Mouse (Mus musculus) retina, adult 2 months (tissue): ENCODE results near the gene Rpl36a.
"Not testable (repeated sequence)": the region's sequence is repeated elsewhere in the genome, so short reads cannot be mapped to it uniquely, and the experiment has no call there.

Experiments used
- DNase-seq: peaks from one replicate; pipeline ENCODE4 v3.0.0-alpha.2; 2012; ENCODE audit warnings: low read depth, low spot score

Gene Rpl36a

GRCm38 (mm10) chrX:134585103-134586002, at the start of gene Rpl36a:
TSS of gene Rpl36a (plus strand) at chrX:134585654.
- DNase-seq, result peak; percentile 66

DNA sequence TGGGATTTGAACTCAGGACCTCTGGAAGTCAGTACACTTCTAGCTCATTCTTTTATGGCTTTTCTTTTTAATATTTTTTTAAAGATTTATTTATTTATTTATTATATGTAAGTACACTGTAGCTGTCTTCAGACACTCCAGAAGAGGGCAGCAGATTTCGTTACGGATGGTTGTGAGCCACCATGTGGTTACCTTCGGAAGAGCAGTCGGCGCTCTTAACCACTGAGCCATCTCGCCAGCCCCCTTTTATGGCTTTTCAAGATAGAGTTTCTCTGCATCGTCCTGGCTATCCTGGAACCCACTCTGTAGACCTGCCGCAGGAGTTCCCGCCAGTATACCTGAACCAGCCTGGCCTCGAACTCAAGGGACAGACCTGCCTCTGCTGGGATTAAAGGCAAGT, 45.7 kb upstream of the Rpl36a start:
- not testable (repeated sequence) for DNase-seq

DNA sequence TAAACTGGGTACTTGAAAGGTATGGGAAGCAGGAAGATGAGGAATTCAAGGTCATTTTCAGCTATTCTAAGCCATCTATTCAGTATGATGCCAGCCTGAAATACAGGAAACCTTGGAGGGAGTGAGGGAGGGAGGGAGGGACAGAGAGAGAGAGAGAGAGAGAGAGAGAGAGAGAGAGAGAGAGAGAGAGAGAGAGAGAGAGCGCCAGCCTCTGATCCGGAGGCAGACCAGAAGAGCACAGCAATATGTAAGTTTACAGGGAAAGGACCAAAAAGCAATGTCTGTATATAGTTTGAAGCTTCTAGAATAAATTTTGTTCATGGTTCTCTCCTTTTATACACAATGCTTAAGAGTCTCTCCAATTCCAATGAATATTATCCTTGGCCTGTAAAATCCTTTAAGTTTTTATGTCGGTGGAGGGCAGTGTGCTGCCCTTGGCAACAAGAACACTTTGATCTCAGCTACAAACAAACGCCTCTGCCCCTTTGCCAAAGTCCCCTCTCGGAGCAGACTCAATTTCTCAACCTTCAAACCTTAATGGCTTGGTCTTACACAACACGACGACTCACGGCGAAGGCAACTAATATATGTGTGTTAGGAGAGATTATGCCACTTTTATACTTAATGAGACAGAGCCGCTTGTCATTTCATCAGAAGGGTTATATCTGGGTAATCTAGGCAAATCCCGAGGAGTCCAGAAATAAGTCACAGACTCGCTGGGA, 44.9 kb upstream of the Rpl36a start:
- no peak for DNase-seq

DNA sequence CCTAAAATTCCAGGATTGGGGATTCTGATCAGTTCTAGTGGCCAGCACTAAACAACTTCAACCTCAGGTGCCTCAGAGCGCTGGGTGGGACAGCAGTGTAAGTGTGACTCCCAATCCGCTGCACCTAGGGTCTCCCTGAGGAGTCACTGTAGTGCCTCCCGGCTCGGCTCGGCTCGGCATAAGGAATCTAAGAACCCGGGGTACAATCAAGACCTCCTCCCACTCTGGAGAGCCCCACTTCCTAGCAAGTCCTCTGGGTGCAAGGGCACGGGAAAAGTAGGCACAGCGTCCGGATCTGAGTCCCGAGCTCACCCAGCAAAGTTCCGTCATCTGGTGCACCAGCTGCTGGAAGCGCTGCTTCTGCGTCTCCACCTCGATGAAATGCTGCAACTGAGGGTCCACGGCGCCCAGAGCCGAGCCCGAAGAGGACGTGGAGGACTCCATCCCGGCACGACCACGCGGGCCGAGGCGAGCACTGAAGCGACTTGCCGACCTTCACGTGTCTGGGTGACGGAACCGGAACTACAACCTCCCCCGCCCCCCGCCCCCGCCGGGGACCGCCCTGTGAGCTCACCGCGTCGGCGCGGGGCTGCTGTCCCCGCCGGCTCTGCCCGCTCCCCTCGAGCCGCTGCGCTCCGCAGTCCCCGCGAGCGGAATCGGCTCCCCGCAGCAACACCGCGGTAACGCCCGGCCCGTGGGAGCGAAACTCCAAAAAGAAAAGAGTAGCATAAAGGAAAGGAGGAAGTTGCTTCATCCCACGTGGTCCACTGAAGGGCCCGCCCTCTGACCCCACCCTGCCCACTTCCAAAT, 44.1 kb upstream of the Rpl36a start, which contains the start of gene Timm8a1:
TSS of gene Timm8a1 (minus strand) at position 721 of the 810 bp plus-strand sequence.
- DNase-seq, result no peak

DNA sequence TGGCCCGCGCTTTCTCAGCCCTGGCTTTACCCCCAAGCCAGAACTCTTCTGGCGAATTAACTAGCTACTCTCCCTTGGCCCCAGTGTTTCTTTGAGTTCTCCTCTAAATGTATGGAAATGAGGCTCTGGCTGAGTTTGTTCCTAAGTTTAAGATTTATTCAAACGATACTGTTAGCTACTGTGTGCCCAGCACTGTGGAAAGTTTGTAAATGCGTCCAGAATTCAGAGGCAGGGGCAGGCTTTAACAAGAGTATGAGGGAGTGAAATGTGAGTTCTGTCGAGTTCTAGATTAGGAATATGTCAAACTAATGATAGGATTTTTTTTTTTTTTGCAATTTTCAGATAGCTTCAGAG, 43.5 kb upstream of the Rpl36a start:
- DNase-seq, result no peak

- DNase-seq, result no peak
These were observed 38.1 kb upstream of the Rpl36a start for GRCm38 (mm10) chrX:134547330-134547729.

DNA sequence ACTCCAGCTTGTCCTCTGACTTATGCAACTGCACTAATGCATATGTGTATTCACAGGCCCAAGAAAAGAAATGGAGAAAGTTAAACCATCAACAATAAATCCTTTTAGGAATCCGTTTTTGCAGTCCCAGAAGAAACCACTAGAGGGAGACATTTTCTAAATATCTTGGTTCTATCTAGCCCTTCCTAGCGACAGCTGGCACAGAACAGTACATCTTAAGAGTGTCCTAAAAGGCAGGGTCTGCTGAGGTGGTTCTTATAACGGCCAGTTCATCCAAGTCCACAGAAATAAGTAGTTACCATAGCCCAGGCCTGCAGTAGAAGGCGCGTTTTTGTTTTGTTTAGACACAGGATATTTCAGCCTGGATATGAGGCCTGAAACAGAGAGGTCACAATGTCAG, 34.6 kb upstream of the Rpl36a start:
- DNase-seq, result no peak

GRCm38 (mm10) chrX:134553326-134553725, 32.1 kb upstream of the Rpl36a start:
- no peak for DNase-seq

DNA sequence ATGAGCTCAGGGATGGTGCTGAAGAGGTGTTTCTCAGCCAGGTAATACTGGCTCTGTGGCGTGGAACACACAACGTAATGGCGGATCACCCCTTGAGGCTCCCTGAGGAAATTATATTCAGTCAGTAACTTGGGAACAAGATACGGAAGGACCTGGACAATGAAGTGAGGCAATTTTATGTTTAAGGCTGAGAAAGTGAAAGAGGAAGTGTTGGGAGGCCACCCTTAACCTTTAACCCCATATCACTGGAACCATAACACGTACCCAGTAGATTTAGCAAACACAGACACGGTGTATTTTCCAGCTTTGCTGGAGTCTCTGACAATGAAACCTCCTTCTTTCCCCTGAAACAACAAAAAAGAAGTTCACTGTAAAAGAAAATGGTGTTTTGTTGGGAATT, 31.0 kb upstream of the Rpl36a start:
- DNase-seq, result no peak

DNA sequence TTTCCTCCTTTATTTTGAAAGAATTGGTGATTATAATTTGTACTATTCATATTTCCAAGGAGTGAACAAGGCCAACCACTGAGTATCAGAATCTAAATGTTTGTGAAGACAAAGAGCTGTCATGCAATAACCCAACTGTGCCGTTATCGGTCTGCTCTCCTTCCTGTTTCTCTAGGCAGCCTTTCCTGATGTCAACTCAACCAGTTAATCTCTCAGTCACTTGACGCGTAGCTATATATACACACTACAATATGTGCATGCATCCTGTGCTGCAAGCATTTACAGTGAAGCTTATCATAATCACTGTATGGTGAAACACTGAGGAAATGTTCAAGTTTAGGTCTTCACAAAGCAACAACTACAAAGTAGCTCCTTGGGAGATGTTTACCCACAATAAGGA, 21.1 kb upstream of the Rpl36a start:
- no peak for DNase-seq

GRCm38 (mm10) chrX:134566536-134567222, 18.8 kb upstream of the Rpl36a start:
- DNase-seq, result no peak

DNA sequence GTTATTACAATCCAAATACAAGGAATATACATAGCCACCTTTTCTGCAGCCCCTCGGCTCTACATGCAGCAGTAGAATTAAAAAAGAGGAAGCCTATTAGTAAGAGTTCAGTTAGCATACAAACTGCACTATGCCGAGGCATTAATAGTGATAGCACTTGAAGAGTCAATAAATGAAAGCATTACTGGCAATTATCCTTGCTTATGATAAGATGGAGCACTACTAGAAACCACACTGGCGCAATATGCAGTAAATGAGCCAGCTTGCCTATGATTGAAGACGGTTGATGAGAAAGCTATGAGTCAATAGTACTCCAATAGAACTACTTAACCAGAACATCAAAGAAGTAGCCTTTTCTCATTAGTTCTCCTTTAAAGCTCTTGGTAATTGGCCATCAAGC, 7.6 kb upstream of the Rpl36a start:
- no peak for DNase-seq

DNA sequence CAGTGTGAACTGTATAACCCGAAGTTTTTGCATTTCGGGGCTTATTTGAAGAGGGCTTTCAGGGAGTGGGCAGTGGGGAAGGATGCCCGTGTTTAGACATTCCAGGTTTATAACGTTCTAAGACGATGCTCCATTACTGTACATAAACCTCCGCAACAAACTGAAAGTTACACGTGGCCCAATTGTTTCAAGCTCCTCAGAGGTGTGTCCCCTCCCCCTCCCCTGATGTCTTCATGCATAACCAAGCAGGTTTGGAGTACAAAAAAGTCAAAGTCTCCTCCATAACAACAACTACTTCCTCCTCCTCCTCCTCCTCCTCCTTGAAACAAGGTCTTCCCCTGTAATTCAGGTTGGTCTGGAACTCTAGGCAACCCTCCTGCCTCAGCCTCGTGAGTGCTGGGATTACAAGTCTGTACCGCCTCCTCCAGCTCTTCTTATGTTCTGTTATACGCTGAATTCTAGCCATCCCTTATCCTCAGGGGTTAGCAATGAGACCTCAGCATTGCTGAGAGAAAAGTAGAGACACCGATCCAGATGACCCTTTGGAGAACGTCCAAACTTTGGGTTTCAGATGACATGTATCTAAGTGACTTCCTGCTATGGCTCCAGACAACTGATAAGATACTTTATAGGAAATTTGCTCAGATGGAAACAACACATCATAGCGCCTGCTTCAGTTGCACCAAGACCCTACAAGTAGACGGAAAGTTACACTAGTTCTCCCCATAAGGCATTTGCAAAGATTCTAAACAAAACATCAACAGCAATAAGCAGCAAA, 4.7 kb upstream of the Rpl36a start:
- DNase-seq, result no peak

GRCm38 (mm10) chrX:134582270-134582669, 3.2 kb upstream of the Rpl36a start:
- DNase-seq, result no peak

DNA sequence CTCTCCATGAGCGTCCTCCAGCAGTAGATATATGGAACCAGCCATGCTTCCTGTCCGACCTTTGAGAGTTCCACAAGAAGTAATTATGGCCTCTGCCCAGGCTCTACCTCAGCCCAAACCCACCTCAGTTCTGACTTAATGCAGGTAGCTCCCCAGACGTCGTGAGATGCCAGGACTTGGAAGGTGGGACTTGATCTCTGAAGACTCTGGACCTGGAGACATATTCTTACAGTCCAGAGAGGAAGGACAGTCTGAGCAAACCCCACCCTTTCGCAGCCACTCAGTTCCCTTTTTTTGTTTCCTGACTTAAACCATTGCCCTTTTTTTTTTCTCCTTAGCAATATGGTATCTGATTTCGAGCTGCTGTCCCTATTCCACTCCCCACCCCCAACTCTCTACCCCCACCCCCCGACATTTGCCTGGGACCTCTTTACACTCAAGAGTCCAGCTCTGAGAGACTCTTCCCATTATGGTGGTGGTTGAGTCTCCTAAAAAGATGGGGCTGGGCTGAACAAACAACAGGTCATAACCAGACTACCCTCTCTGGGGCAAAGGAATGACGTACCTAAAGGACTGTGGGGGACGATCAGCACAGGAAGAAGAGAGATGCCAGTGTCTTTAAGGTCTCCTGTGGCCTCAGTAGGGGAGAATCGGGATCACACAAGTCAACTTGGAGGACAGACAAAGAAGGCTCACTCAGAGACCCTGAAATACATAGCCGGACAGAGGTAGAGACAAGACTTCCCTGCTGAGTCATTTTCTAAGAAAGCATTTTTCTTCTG, 2.4 kb upstream of the Rpl36a start, which contains the start of gene Btk:
TSS of gene Btk (minus strand) at position 683 of the 782 bp plus-strand sequence.
- DNase-seq, result no peak

- no peak for DNase-seq
These were observed 993 bp downstream of the Rpl36a start for GRCm38 (mm10) chrX:134586447-134586846.

GRCm38 (mm10) chrX:134588261-134588660, 2.8 kb downstream of the Rpl36a start:
- no peak for DNase-seq

GRCm38 (mm10) chrX:134588997-134589396, 3.5 kb downstream of the Rpl36a start:
- DNase-seq, result no peak

DNA sequence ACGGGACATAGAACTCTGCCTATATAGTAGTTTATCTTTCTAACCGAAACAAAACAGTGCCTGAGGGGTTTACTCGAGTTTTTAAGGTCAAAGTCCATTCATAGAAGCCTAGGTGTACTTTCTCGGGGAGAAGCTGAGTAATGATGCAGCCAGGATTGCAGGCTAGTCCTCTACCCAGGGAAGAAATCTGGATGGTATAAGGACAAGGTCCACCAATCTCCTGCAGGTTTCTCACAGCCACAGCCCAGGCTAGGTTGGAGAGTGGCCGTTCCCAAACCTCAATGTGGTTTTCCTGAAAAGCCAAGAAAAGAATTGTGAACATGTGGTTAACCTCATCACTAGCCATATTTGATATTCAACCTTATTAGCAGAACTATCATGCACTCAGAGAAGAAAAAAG, 4.4 kb downstream of the Rpl36a start:
- DNase-seq, result no peak
